Mouse (Mus musculus): ENCODE data around the gene Rnf144b. TPM values are rescaled to one million over a fixed set of nuclear protein-coding genes. Genes with fewer than 3 reads are reported as not detected.

The Rnf144b gene
- polyA plus RNA-seq, 1 experiment from 2014 or later: 0.91 TPM

DNA sequence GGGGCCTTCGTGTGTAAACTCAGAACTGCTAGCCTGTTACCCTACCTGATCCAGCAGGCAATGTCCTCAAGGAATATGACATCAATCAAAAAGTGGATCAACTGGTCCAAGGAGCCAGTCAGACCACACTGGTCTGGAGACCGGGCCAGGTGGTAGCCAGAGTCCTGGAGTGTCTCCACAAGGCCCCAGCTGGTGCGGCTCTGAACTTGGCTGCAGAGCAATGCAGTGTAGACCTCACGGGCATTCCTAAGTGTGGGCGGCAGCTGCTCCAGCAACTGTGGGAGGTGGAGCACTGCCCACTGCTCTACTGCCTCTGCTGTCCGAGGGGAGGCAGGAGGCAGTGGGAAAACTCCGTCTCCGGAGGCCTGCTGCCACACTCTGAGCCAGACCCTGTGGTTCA is 55.7 kb downstream of the Rnf144b start:
- Histone ChIP-seq H3K4me2 (ENCODE audit: low read length) (no peak overlapping the region), H3K4me3 (ENCODE audit: low read depth, low read length) (no peak overlapping the region), H3K9ac (ENCODE audit: low read length) (no peak overlapping the region), H3K36me3 (ENCODE audit: control insufficient read depth, insufficient read depth, low read length) (no peaks in the 10 kb centered on the region), H3K9me3 (replicated peaks; ENCODE audit: control insufficient read depth, low read length) (no peaks in the 10 kb centered on the region), H3K27ac (ENCODE audit: low read depth, low read length) (no peak overlapping the region), H3K27me3 (replicated peaks; ENCODE audit: control insufficient read depth, insufficient read depth, low read length) (no peaks in the 10 kb centered on the region), H3K4me1 (ENCODE audit: control insufficient read depth, insufficient read depth, low read length) (no peaks in the 10 kb centered on the region)
- ATAC-seq (no peak), DNase-seq (ENCODE audit: low spot score) (no peak)
- WGBS: 94% methylated on average over 8 of the region's 8 CpGs

DNA sequence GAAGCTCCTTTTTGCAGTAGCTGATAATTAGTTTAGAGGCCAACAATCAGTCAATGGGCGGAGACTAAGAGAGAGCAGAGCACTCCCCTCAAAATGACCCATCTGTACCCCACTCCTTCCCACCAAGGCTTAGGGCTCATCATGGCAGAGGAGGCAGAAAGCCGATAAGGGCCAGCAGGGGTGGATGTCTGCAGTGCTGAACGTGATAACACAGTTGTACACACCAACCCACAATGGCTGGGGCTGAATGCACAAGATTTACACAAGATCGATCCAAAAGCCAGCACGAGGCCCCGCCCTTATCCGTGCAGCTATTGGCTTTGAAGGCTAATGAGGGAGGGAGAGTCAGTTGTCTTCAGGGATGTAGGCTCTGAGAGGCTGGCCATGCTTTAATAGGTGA is 58.3 kb downstream of the Rnf144b start:
- Histone ChIP-seq H3K4me3 (ENCODE audit: low read depth, low read length) (no peak overlapping the region), H3K27ac (ENCODE audit: low read depth, low read length) (no peak overlapping the region), H3K4me2 (ENCODE audit: low read length) (no peak overlapping the region), H3K4me1 (ENCODE audit: control insufficient read depth, insufficient read depth, low read length) (no peaks in the 10 kb centered on the region), H3K9me3 (replicated peaks; ENCODE audit: control insufficient read depth, low read length) (no peaks in the 10 kb centered on the region), H3K27me3 (replicated peaks; ENCODE audit: control insufficient read depth, insufficient read depth, low read length) (no peaks in the 10 kb centered on the region), H3K36me3 (ENCODE audit: control insufficient read depth, insufficient read depth, low read length) (no peaks in the 10 kb centered on the region), H3K9ac (ENCODE audit: low read length) (no peak overlapping the region)
- no peak for ATAC-seq
- no peak for DNase-seq (ENCODE audit: low spot score)
- 67% methylated on average over 7 of the region's 7 CpGs for WGBS

DNA sequence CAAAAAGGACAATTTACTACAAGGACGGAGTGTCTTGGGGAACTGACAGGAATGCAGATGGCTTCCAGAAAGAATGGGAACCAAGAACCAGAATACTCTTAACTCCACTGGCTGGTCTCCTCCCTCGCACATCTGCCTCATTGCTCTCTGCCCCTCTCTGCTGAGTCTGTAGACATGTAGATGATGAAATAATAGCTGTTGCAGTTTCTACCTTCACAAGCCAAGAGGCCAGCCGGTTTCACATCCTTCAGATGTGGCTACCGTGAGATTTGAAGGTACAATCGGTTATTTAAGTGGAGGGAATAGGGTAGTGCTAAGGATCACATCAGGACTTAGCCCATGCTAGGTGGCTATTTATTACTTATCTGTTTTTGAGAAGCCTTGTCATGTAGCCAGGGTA is 59.9 kb downstream of the Rnf144b start:
- Histone ChIP-seq H3K27ac (ENCODE audit: low read depth, low read length) (no peak overlapping the region), H3K4me2 (ENCODE audit: low read length) (no peak overlapping the region), H3K4me1 (ENCODE audit: control insufficient read depth, insufficient read depth, low read length) (no peaks in the 10 kb centered on the region), H3K4me3 (ENCODE audit: low read depth, low read length) (no peak overlapping the region), H3K27me3 (replicated peaks; ENCODE audit: control insufficient read depth, insufficient read depth, low read length) (no peaks in the 10 kb centered on the region), H3K36me3 (ENCODE audit: control insufficient read depth, insufficient read depth, low read length) (no peaks in the 10 kb centered on the region), H3K9me3 (replicated peaks; ENCODE audit: control insufficient read depth, low read length) (no peaks in the 10 kb centered on the region), H3K9ac (ENCODE audit: low read length) (no peak overlapping the region)
- DNase-seq (ENCODE audit: low spot score): no peak
- ATAC-seq: no peak
- 91% methylated on average over 5 of the region's 5 CpGs for WGBS

DNA sequence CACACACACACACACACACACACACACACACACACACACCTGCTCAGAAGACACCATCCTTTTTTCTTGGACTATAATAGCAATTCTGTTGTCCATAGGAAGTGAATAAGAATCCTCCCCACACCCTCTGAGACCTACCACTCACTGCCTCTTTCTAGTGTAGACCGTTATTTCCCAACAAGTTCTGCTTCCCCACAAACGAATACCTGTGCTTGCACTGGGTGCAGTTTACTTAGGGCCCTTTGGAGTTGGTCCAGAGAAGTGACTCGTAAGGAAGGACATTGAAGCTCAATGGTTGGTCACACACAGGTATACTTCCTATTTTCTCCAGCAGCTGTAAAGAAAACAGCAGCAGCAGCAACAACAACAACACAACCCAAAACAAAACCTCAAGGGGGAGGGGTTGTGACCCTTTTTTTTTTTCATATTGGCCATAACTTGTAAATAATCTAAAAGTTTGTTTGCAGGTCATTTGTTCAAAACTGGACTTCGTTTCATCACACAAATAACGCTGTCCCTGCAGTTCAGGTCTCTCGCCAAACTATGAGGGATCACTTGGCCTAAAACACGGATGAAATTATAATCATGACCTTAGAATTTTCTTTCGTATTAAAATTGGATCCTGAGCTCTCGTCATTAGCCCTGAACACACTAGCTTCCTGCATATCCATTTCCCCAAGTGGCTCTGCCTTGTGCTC is 60.7 kb downstream of the Rnf144b start:
- Histone ChIP-seq H3K36me3 (ENCODE audit: control insufficient read depth, insufficient read depth, low read length) (no peaks in the 10 kb centered on the region), H3K4me3 (ENCODE audit: low read depth, low read length) (no peak overlapping the region), H3K4me1 (ENCODE audit: control insufficient read depth, insufficient read depth, low read length) (no peaks in the 10 kb centered on the region), H3K9ac (ENCODE audit: low read length) (no peak overlapping the region), H3K4me2 (ENCODE audit: low read length) (no peak overlapping the region), H3K9me3 (replicated peaks; ENCODE audit: control insufficient read depth, low read length) (no peaks in the 10 kb centered on the region), H3K27me3 (replicated peaks; ENCODE audit: control insufficient read depth, insufficient read depth, low read length) (no peaks in the 10 kb centered on the region), H3K27ac (ENCODE audit: low read depth, low read length) (no peak overlapping the region)
- no peak for DNase-seq (ENCODE audit: low spot score)
- no peak for ATAC-seq
- 89% methylated on average over 9 of the region's 9 CpGs for WGBS

DNA sequence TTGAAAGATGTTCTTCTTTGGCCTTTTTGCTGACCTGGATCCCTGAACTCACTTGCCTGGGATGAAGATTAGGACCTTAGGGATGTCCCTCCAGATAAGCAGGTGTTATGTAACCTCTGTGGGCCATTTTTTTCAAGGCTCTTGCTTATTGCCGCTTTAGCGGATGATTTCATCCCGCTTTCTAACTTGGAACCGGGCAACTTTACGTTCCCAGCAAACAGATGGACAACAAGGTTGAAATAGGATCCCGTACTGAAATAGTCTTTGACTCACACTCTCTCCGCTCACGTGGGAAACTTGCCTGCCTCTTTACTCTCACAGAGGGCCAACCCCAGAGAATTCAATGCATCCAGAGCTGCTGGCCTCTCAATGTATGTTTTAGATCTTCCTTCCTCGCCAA is 61.3 kb downstream of the Rnf144b start:
- DNase-seq (ENCODE audit: low spot score): no peak
- H3K27me3 ChIP-seq (replicated peaks; ENCODE audit: control insufficient read depth, insufficient read depth, low read length): no peaks in the 10 kb centered on the region
- 79% methylated on average over 9 of the region's 9 CpGs for WGBS
- H3K9ac ChIP-seq (ENCODE audit: low read length): no peak overlapping the region
- H3K4me1 ChIP-seq (ENCODE audit: control insufficient read depth, insufficient read depth, low read length): no peaks in the 10 kb centered on the region
- H3K9me3 ChIP-seq (replicated peaks; ENCODE audit: control insufficient read depth, low read length): no peaks in the 10 kb centered on the region
- no peak for ATAC-seq
- no peak overlapping the region for H3K4me3 ChIP-seq (ENCODE audit: low read depth, low read length)
- no peak overlapping the region for H3K4me2 ChIP-seq (ENCODE audit: low read length)
- H3K36me3 ChIP-seq (ENCODE audit: control insufficient read depth, insufficient read depth, low read length): no peaks in the 10 kb centered on the region
- no peak overlapping the region for H3K27ac ChIP-seq (ENCODE audit: low read depth, low read length)

DNA sequence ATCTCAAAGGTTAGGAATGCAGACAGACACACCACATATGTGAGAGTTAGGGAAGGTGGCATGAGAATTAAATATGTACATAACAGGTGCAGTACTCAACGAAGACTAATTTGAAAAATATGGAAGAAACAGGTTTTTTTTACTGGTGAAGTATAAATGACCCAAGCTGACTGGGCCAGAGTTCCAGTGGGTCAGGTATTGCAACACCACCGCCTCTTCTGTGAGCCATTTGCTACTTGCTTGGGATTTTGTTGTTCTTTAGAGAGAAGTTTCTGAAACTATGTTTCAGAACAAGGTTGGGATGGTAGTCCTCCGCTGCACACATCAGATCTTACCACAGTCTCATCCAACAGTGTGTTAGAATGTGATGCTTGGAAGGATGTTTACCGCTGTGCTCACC is 65.4 kb downstream of the Rnf144b start:
- H3K9me3 ChIP-seq (replicated peaks; ENCODE audit: control insufficient read depth, low read length): no peaks in the 10 kb centered on the region
- H3K36me3 ChIP-seq (ENCODE audit: control insufficient read depth, insufficient read depth, low read length): no peaks in the 10 kb centered on the region
- no peak overlapping the region for H3K4me3 ChIP-seq (ENCODE audit: low read depth, low read length)
- no peak for ATAC-seq
- H3K27ac ChIP-seq (ENCODE audit: low read depth, low read length): no peak overlapping the region
- H3K27me3 ChIP-seq (replicated peaks; ENCODE audit: control insufficient read depth, insufficient read depth, low read length): no peaks in the 10 kb centered on the region
- no peaks in the 10 kb centered on the region for H3K4me1 ChIP-seq (ENCODE audit: control insufficient read depth, insufficient read depth, low read length)
- WGBS: 85% methylated on average over 4 of the region's 4 CpGs
- H3K9ac ChIP-seq (ENCODE audit: low read length): no peak overlapping the region
- no peak overlapping the region for H3K4me2 ChIP-seq (ENCODE audit: low read length)
- no peak for DNase-seq (ENCODE audit: low spot score)

DNA sequence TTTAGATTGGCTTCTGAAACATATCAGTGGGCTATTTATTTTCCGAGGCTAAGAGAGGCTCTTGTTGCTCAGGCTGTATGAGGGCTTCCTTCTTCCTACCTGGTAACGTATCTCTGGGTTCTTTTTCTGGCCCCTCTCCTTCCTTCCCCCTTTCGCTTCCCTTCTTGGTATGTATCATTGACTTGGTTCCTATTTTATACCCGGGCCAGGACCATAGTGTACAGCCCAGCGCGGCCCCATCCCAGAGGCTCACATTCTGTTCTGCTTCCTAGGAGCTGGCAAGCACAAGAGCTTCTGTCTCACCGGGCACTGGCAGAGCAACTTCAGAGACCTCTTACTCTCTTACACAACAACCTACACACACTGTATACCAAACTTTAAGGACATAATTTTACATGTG is 67.5 kb downstream of the Rnf144b start:
- no peak overlapping the region for H3K4me2 ChIP-seq (ENCODE audit: low read length)
- H3K27ac ChIP-seq (ENCODE audit: low read depth, low read length): no peak overlapping the region
- no peaks in the 10 kb centered on the region for H3K9me3 ChIP-seq (replicated peaks; ENCODE audit: control insufficient read depth, low read length)
- no peak for DNase-seq (ENCODE audit: low spot score)
- H3K36me3 ChIP-seq (ENCODE audit: control insufficient read depth, insufficient read depth, low read length): no peaks in the 10 kb centered on the region
- 89% methylated on average over 7 of the region's 7 CpGs for WGBS
- no peak for ATAC-seq
- H3K9ac ChIP-seq (ENCODE audit: low read length): no peak overlapping the region
- H3K4me1 ChIP-seq (ENCODE audit: control insufficient read depth, insufficient read depth, low read length): 0 out of 2 replicates have a peak, but pooled peaks cover 4% of the 10 kb centered on the region
- no peak overlapping the region for H3K4me3 ChIP-seq (ENCODE audit: low read depth, low read length)
- 0 out of 2 replicates have a peak, but pooled peaks cover 3% of the 10 kb centered on the region for H3K27me3 ChIP-seq (replicated peaks; ENCODE audit: control insufficient read depth, insufficient read depth, low read length)

DNA sequence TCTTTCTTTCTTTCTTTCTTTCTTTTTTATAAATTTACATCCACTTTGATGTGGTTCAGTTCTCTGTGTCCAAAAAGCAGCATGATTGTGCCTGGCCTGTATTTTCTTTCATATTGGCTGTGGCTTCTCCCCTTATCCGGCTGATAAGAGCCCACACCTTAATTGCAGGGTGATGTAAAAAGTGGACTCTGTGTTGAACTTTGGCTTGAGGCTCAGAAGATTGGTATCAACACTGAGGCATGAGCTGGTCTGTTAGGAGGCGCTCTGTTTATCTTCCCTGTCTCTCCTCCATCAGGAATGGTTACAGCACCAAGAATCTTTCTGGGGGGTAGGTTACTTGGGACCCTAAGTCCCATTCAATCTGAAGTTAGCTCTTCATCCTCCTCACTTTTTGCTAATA is 69.7 kb downstream of the Rnf144b start:
- Histone ChIP-seq H3K4me3 (ENCODE audit: low read depth, low read length) (no peak overlapping the region), H3K36me3 (ENCODE audit: control insufficient read depth, insufficient read depth, low read length) (no peaks in the 10 kb centered on the region), H3K27ac (ENCODE audit: low read depth, low read length) (no peak overlapping the region), H3K4me2 (ENCODE audit: low read length) (no peak overlapping the region), H3K9me3 (replicated peaks; ENCODE audit: control insufficient read depth, low read length) (no peaks in the 10 kb centered on the region), H3K9ac (ENCODE audit: low read length) (no peak overlapping the region), H3K4me1 (ENCODE audit: control insufficient read depth, insufficient read depth, low read length) (0 out of 2 replicates have a peak, but pooled peaks cover 4% of the 10 kb centered on the region), H3K27me3 (replicated peaks; ENCODE audit: control insufficient read depth, insufficient read depth, low read length) (0 out of 2 replicates have a peak, but pooled peaks cover 4% of the 10 kb centered on the region)
- ATAC-seq (no peak), DNase-seq (ENCODE audit: low spot score) (no peak)
- 87% methylated on average over 2 of the region's 2 CpGs for WGBS

DNA sequence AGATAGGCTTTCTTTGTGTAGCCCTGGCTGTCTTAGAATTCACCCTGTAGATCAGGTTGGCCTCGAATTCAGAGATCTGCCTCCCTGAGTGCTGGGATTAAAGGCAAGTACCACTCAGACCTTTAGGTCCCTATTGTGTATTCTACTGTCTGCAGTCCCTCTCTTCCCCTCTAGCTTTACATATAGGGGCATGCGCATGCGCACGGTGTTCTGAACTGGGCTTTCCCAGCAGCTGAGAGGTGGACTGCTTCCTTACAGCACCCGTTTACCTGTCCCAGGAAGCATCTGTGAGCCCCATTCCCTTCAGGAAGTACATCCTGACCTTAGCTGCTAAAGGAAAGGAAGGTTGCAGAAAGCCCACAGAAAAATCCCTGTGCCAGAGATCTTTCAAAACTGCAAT is 70.3 kb downstream of the Rnf144b start:
- H3K9ac ChIP-seq (ENCODE audit: low read length): no peak overlapping the region
- H3K27me3 ChIP-seq (replicated peaks; ENCODE audit: control insufficient read depth, insufficient read depth, low read length): 0 out of 2 replicates have a peak, but pooled peaks cover 4% of the 10 kb centered on the region
- WGBS: 73% methylated on average over 5 of the region's 5 CpGs
- DNase-seq (ENCODE audit: low spot score) (no peak), ATAC-seq (no peak)
- no peak overlapping the region for H3K27ac ChIP-seq (ENCODE audit: low read depth, low read length)
- H3K4me1 ChIP-seq (ENCODE audit: control insufficient read depth, insufficient read depth, low read length): 0 out of 2 replicates have a peak, but pooled peaks cover 4% of the 10 kb centered on the region
- H3K36me3 ChIP-seq (ENCODE audit: control insufficient read depth, insufficient read depth, low read length): no peaks in the 10 kb centered on the region
- no peak overlapping the region for H3K4me2 ChIP-seq (ENCODE audit: low read length)
- H3K9me3 ChIP-seq (replicated peaks; ENCODE audit: control insufficient read depth, low read length): no peaks in the 10 kb centered on the region
- H3K4me3 ChIP-seq (ENCODE audit: low read depth, low read length): no peak overlapping the region
